Mouse (Mus musculus): ENCODE results near the gene Psmc3.

DNA sequence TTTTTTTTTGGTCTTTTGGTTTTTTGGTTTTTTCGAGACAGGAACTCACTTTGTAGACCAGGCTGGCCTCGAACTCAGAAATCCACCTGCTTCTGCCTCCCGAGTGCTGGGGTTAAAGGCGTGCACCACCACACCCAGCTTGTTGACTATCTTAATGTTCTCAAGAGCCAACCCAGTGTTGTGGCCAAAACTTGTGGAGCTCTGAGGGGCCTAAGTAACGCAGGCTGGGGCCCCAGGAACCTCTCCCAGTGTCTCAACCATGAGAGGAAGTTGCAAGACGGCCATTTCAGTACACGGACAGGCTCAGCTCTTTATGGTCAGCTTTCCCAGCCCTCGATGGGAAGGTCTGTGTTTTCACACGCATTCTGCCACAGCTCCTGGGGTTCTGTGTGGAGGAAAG lies 35.2 kb downstream of the Psmc3 start:
- TF ChIP-seq POLR2A (IDR thresholded peaks at IDR 0.05; ENCODE audit: low read depth, low read length), result no peak
- no peak for TF ChIP-seq CTCF (conservative IDR thresholded peaks at IDR 0.05 in 1 of 2, IDR thresholded peaks at IDR 0.05 in 1 of 2; ENCODE audit: low read depth in 2 of 2, low read length in 2 of 2)
- no peak for TF ChIP-seq MEF2A (IDR thresholded peaks at IDR 0.05; ENCODE audit: borderline replicate concordance, low read depth, low read length)
- TF ChIP-seq EP300 (IDR thresholded peaks at IDR 0.05; ENCODE audit: low read length), result no peak

All from CH12.LX (cell line).